Mouse (Mus musculus) myocyte (in vitro differentiated cells): ENCODE measurements around the gene Zfp729b. TPM values are rescaled to one million over a fixed set of nuclear protein-coding genes. Genes with fewer than 3 reads are reported as not detected.

ENCODE experiments used
- H3K27me3 ChIP-seq: one replicate; pipeline ENCODE4 v1.6.1; 2011; ENCODE audit not compliant: control insufficient read depth, insufficient read depth, insufficient read length
- H3K36me3 ChIP-seq: one replicate; pipeline ENCODE4 v1.6.1; 2011; ENCODE audit not compliant: control insufficient read depth, insufficient read depth
- H3K4me2 ChIP-seq: one replicate; pipeline ENCODE4 v1.6.1; 2011; ENCODE audit warnings: low read depth, control low read depth
- H3K4me3 ChIP-seq: one replicate; pipeline ENCODE4 v1.5.1; 2011; ENCODE audit warnings: mild to moderate bottlenecking, control low read depth, moderate library complexity
- H3K79me2 ChIP-seq: one replicate; pipeline ENCODE4 v1.6.1; 2011; ENCODE audit not compliant: control insufficient read depth, insufficient read depth
- H3ac ChIP-seq: one replicate; pipeline ENCODE4 v1.6.1; 2011; ENCODE audit not compliant: control insufficient read depth, insufficient read length
- CEBPB ChIP-seq: IDR thresholded peaks from 2 replicates; pipeline ENCODE4 v1.6.1; 2011; ENCODE audit warnings: mild to moderate bottlenecking, moderate library complexity; ENCODE audit not compliant: poor library complexity, insufficient read depth, severe bottlenecking
- E2F4 ChIP-seq: IDR thresholded peaks from one replicate; pipeline ENCODE4 v1.6.1; 2011; ENCODE audit warnings: mild to moderate bottlenecking, control low read depth, moderate library complexity; ENCODE audit not compliant: insufficient read depth
- MAX ChIP-seq: IDR thresholded peaks from one replicate; pipeline ENCODE4 v1.6.1; 2011; ENCODE audit warnings: low read depth, mild to moderate bottlenecking, control low read depth
- MYOD1 ChIP-seq, 3 experiments: IDR thresholded peaks; one replicate each; pipeline ENCODE4 v1.6.1; 2011; ENCODE audit warnings: control low read depth in 2 of 3, low read depth in 2 of 3, mild to moderate bottlenecking in 2 of 3, moderate library complexity in 1 of 3; ENCODE audit not compliant: insufficient read length in 2 of 3, control insufficient read depth in 1 of 3
- MYOG ChIP-seq, 3 experiments: IDR thresholded peaks; one replicate each; pipeline ENCODE4 v1.6.1; 2011; ENCODE audit warnings: control low read depth in 2 of 3, low read depth in 2 of 3, mild to moderate bottlenecking in 2 of 3; ENCODE audit not compliant: insufficient read length in 2 of 3, control insufficient read depth in 1 of 3, insufficient read depth in 1 of 3
- POLR2A ChIP-seq: IDR thresholded peaks from one replicate; pipeline ENCODE4 v1.6.1; 2011; ENCODE audit warnings: low read depth, mild to moderate bottlenecking, control low read depth, moderate library complexity; ENCODE audit not compliant: insufficient read length
- POLR2AphosphoS2 ChIP-seq: IDR thresholded peaks from one replicate; pipeline ENCODE4 v1.6.1; 2011; ENCODE audit warnings: low read depth, control low read depth; ENCODE audit not compliant: insufficient read length
- REST ChIP-seq: IDR thresholded peaks from one replicate; pipeline ENCODE4 v1.6.1; 2011; ENCODE audit warnings: mild to moderate bottlenecking, control low read depth, moderate library complexity; ENCODE audit not compliant: insufficient read depth, insufficient read length
- SRF ChIP-seq: IDR thresholded peaks from one replicate; pipeline ENCODE4 v1.6.1; 2011; ENCODE audit warnings: low read depth; ENCODE audit not compliant: control insufficient read depth, insufficient read length
- TCF12 ChIP-seq: IDR thresholded peaks from one replicate; pipeline ENCODE4 v1.6.1; 2011; ENCODE audit warnings: mild to moderate bottlenecking, control low read depth; ENCODE audit not compliant: poor library complexity, insufficient read depth, severe bottlenecking
- TCF3 ChIP-seq: IDR thresholded peaks from one replicate; pipeline ENCODE4 v1.6.1; 2011; ENCODE audit warnings: low read depth, control low read depth; ENCODE audit not compliant: insufficient read length
- USF1 ChIP-seq: IDR thresholded peaks from one replicate; pipeline ENCODE4 v1.6.1; 2011; ENCODE audit warnings: low read depth, mild to moderate bottlenecking, control low read depth, moderate library complexity
- polyA plus RNA-seq: library from polyadenylated mRNA; unstranded; fragments of >200 nt; fragmentation: generic; extraction: Trizol; gene quantifications from one replicate; pipeline ENCODE4 v1.2.1, GENCODE M21; 2012; ENCODE audit warnings: missing spikeins

Gene Zfp729b
- 0.86 TPM for polyA plus RNA-seq

GRCm38 (mm10) chr13:67609066-67609876 lies at the start of gene Zfp729b:
Gene Zfp729b (minus strand): TSS chr13:67609707.
- Histone ChIP-seq H3K79me2 (no peaks in the 10 kb centered on the region), H3ac (no peak within 1 kb of the TSS), H3K36me3 (no peaks in the 10 kb centered on the region), H3K4me2 (peak within 1 kb of the TSS; percentile 49), H3K4me3 (no peak within 1 kb of the TSS), H3K27me3 (no peaks in the 10 kb centered on the region)
- TF ChIP-seq SRF: no peak
- no peak for TF ChIP-seq REST
- TF ChIP-seq MYOD1 (IDR thresholded peaks at IDR 0.05; ENCODE audit: control insufficient read depth in 1 of 3, insufficient read length in 2 of 3, low read depth in 2 of 3): no peak
- no peak for TF ChIP-seq MAX
- TF ChIP-seq E2F4: no peak
- no peak for TF ChIP-seq TCF12
- no peak for TF ChIP-seq CEBPB
- TF ChIP-seq TCF3: no peak

- H3K4me3 ChIP-seq: no peak overlapping the region
- no peak overlapping the region for H3ac ChIP-seq
- H3K4me2 ChIP-seq: no peak overlapping the region
- TF ChIP-seq REST (no peak), MAX (no peak), MYOG (IDR thresholded peaks at IDR 0.05; ENCODE audit: control insufficient read depth in 1 of 3, insufficient read depth in 1 of 3, insufficient read length in 2 of 3, low read depth in 2 of 3) (no peak), USF1 (no peak), POLR2AphosphoS2 (no peak)
- H3K27me3 ChIP-seq: no peaks in the 10 kb centered on the region
- no peaks in the 10 kb centered on the region for H3K36me3 ChIP-seq
- no peaks in the 10 kb centered on the region for H3K79me2 ChIP-seq
These were observed 43.0 kb upstream of the Zfp729b start for GRCm38 (mm10) chr13:67652496-67652895.

GRCm38 (mm10) chr13:67637294-67638007 lies 27.9 kb upstream of the Zfp729b start, which contains the start of the genes Gm49345 and Zfp729a:
Gene Gm49345 (minus strand): TSS chr13:67637769.
Gene Zfp729a (minus strand): TSS chr13:67637791.
- no peaks in the 10 kb centered on the region for H3K27me3 ChIP-seq

GRCm38 (mm10) chr13:67610108-67610507 lies 601 bp upstream of the Zfp729b start:
- Histone ChIP-seq H3K4me3 (no peak overlapping the region), H3K4me2 (peak overlapping the region; percentile 49), H3ac (no peak overlapping the region), H3K27me3 (no peaks in the 10 kb centered on the region), H3K36me3 (no peaks in the 10 kb centered on the region), H3K79me2 (no peaks in the 10 kb centered on the region)
- TF ChIP-seq CEBPB (no peak), POLR2AphosphoS2 (no peak), TCF3 (no peak), POLR2A (no peak), USF1 (no peak), TCF12 (no peak), MYOG (IDR thresholded peaks at IDR 0.05; ENCODE audit: control insufficient read depth in 1 of 3, insufficient read depth in 1 of 3, insufficient read length in 2 of 3, low read depth in 2 of 3) (no peak), MAX (no peak), MYOD1 (IDR thresholded peaks at IDR 0.05; ENCODE audit: control insufficient read depth in 1 of 3, insufficient read length in 2 of 3, low read depth in 2 of 3) (no peak)

More at GRCm38 (mm10) chr13:67637294-67638007, 27.9 kb upstream of the Zfp729b start, which contains the start of the genes Gm49345 and Zfp729a:
- peak within 1 kb of the TSS; percentile 42 for H3K4me3 ChIP-seq
- no peaks in the 10 kb centered on the region for H3K36me3 ChIP-seq
- H3K4me2 ChIP-seq: peak within 1 kb of the TSS; percentile 73
- H3ac ChIP-seq: peak within 1 kb of the TSS; percentile 69
- peaks cover 7% of the 10 kb centered on the region for H3K79me2 ChIP-seq
- TF ChIP-seq POLR2A (peak; percentile 45), REST (no peak), USF1 (peak; percentile 63), MAX (peak; percentile 85)

GRCm38 (mm10) chr13:67572591-67573189 lies 36.8 kb downstream of the Zfp729b start:
- H3K27me3 ChIP-seq: no peaks in the 10 kb centered on the region
- no peak for TF ChIP-seq TCF3
- TF ChIP-seq MYOD1 (IDR thresholded peaks at IDR 0.05; ENCODE audit: control insufficient read depth in 1 of 3, insufficient read length in 2 of 3, low read depth in 2 of 3): no peak
- no peak for TF ChIP-seq MAX
- no peak for TF ChIP-seq E2F4
- TF ChIP-seq TCF12: no peak
- no peak for TF ChIP-seq MYOG (IDR thresholded peaks at IDR 0.05; ENCODE audit: control insufficient read depth in 1 of 3, insufficient read depth in 1 of 3, insufficient read length in 2 of 3, low read depth in 2 of 3)
- no peak for TF ChIP-seq POLR2AphosphoS2
- no peak for TF ChIP-seq CEBPB
- TF ChIP-seq SRF: no peak
- TF ChIP-seq USF1: no peak
- TF ChIP-seq POLR2A: no peak
- no peak overlapping the region for H3K4me2 ChIP-seq
- no peaks in the 10 kb centered on the region for H3K79me2 ChIP-seq
- H3K36me3 ChIP-seq: no peaks in the 10 kb centered on the region
- no peak overlapping the region for H3ac ChIP-seq
- H3K4me3 ChIP-seq: no peak overlapping the region
